Mouse (Mus musculus) adipocyte (in vitro differentiated cells): ENCODE measurements around the gene Vapb.
A peak's percentile ranks its signal among the peaks of the same experiment; 100 is the strongest.

Experiments
- DNase-seq: peaks from one replicate; pipeline ENCODE4 v3.0.0-alpha.2; 2016; ENCODE audit warnings: low spot score

The Vapb gene

DNA sequence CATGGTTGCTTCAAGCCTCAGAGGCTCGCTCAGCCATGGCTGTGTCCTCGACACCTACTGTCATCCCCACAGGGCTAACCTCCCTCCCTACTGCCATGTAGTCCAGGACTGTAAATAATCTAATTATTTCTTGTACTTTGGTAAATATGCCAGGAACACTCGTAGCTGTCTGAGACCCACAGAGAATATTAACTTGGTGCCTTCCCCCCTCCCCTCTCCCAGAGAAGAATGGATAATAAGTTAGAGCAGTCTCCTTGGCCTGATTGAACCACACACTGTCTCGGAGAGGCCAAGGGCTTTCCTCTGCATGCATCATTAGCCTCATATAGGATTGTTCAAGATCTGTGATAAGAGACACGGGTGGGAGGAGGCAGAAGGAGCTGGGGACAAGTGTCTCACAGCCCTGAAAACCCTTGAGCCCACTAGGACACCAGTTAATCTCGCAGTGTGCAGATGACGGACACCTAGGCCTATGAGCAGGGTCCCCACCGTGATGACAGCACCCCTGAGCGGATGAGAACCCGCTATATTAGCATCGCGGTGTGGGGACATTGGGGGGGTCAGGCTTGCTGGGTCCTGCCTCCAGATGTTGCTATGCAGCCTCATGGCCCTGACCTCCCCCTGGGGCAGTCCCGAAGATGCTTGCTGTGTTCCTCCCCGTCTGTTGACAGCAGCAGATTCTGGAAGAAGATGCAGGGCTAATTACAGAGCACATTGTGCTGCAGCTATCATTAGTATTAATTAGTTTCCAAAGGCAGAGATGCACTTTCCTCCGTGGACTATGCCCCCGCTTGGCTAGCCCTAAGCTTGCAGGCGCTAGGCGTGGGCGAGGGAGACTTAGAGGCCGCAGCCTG is 54.8 kb downstream of the Vapb start:
- DNase-seq = no peak

GRCm38 (mm10) chr2:173794018-173794417 is 56.7 kb downstream of the Vapb start:
- no peak for DNase-seq

DNA sequence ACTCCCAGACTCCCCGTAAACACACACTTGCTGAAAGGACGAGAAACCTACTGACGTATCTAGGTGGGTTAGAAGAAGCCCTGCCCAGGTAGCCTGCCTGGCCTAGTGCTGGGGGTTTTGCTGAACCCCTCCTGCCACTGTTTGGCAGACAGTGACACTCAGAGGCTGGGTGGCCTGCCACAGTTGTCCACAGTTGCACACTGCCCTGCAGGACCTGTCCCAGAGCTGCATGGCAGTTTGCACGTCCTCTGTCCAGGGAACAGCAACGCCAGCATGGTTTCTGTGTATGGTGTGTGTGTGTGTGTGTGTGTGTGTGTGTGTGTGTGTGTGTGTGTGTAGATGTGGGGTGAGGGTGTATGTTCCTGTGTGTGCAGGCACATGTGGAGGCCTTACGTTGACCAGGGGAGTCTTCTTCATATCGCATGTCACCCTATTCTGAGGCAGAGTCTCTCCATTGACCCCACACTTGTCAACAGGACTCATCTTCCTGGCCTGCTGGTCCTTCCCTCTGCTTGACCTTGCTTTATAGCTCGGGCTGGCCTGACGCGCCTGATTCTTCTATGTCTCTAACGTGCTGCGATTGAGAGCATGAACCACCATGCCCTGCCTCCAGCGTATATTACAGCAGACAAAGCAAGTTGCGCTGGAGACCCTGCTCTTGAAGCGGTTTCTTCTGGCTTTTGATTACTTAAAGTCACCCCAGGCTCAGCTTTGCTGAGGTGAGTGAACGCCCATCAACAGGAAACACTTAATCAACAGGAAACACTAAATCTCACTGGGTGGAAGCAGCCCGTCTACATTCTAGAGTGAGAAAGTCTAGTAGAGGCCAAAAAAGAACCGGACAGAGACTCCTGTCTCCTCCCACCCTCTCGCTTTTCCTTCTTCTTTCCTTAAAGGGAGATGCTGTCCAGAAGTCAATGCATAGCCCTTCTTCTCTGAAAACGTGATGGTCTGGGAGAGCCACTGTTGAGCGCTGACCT is 57.5 kb downstream of the Vapb start:
- DNase-seq = no peak

DNA sequence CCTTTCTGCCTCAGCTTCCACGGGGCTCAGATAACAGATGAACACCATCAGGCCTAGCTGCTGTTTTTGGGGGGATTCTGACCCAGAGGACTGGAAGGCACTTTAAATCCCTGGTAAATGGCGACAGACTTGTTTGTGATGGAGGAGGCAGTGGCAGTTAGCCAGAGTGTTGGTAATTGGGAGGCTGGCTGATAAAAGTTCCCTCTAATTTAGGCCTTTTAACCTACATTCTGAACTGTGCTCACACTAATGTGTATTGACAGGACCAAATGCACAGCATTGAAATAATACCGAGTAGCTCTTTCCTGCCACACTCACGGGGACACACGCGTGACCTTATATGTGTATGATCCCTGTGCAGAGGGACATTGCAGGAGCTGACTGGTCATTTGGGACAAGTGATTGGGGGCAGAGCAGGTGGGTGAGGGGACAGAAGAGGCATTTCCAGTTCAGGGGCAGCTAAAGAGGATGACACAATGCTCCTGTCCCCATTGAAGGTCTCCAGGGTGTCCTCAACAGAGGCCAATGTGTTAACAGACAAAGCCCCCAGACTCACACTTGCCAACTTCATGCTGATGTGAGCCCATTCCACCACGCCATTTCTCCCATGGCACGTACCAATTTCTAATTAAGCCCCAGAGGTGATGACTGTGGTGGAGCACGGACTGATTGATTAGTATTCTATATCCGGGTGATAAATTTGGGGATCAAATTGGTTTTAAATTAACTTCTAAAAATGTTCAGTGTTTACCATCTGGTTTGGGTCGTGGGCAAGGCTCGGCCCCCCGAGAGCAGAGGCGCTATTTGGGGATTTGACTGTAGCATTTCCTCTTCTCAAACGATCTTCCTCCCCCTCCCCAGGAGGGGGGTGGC is 58.7 kb downstream of the Vapb start:
- peak; percentile 7 for DNase-seq

GRCm38 (mm10) chr2:173796674-173796963 is 59.3 kb downstream of the Vapb start:
- no peak for DNase-seq

- DNase-seq = no peak
These were observed 62.2 kb downstream of the Vapb start for GRCm38 (mm10) chr2:173799513-173799912.

DNA sequence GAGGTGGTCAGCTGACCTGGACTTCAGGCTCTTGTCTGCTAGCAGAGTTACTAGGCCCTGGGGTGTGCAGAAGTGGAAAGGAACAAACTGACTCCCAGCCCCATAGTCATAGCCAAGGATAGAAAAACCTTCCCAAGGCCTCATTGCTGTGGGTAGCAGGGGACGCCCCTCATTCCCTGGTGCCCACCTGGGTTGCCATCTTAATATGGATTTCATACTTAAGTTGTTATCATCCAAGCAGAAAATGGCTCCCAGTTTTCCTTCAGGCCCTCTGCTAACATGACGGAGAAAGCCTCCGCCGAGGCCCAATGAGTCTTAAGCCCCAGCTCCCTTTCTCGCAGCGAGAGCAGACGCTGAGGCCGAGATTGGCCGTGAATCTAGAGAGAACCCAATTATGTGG is 63.3 kb downstream of the Vapb start:
- DNase-seq = no peak

- DNase-seq = peak; percentile 15
These were observed 64.1 kb downstream of the Vapb start for GRCm38 (mm10) chr2:173801405-173801876.

DNA sequence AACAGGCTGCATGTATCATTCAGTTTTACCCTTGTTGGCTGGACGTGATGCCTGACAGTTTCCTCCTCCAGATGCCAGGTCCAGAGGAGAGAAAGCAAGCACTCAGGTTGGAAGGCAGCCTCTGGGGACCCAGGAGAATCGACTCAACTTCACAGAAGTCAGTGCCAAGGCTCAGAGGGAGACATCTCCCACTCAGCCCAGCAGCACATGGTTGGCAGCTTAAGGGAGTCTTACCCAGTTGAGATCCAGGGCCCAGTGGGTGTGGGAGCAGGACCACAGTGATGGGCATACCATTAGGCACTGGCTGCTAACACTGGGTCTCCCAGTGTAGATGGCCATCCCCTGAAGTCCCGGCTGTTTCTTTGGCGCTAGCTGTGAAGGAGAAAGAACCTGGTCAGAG is 64.9 kb downstream of the Vapb start:
- DNase-seq = no peak

DNA sequence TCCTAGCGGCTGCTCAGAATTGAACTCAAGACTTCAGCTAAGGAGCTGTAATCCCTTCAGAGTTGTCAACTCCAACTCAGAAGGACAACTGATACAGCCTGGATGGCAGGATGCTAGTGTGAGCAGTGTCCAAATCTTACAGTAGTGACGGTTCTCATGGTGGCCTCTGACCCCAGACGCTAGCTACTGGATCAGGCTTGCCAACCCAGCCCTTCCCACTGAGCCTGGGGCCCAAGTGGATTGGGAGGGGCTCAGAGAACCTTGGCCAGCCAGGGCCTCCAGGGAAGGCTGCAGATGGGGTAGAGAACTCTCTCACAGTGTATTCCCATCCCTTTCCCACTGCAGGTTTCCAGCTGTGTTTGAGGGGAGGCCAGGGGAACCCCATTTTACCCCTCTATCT is 65.6 kb downstream of the Vapb start:
- no peak for DNase-seq

DNA sequence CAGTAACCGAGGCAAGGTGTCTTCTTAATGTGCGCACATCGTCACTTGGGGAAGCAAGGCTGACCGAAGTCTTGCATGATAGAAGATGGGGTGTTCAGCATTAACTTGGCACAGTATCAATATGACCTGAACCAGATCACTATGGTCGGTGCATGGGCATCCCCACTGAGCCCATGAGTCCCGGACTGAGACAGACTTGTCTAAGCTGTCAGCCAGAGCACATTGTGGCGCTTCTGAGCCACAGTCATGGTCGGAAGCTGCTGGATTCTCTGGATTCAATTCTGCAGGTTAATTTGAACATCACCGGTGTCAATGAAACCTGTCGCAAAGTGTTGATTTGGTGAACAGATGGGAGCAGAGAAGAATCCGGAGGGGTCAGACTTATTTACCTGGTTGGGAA is 66.5 kb downstream of the Vapb start:
- DNase-seq = no peak

DNA sequence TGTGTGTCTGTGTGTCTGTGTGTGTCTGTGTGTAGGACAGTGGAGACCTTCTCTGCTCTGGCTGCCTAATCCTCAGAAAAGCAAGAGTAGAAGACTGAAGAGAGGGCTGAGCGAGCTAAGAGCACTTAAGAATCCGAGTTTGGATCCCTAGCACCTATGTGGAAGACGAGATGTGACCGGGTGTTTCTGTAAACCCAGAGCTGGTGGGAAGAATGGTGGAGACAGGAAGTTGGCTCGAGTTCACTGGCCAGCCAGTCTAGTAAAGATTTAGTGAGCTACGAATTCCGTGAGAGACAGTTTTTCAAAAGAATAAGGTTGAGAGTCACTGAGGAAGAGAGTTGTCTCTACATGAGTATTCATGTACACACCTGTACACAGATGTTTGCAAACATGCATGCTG is 69.3 kb downstream of the Vapb start:
- no peak for DNase-seq

DNA sequence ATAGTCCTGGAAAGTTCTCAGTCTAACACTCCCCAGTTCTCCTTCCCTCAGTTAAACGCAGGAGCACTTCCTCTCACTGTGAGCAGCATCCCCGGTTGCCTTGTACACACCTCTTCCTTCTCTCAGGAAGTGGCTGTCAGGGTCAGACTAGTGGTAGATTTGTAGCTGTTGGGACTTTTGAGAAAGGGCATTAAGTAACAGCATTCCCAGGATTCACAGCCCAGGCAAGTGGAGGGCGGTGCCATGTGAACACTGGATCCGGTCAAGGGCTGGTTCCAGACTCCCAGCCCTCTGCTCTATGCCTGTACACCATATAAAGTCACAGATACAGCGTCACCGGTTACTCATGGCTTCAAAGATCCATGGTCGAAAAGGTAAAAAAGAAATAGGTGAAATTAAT is 71.6 kb downstream of the Vapb start:
- no peak for DNase-seq

DNA sequence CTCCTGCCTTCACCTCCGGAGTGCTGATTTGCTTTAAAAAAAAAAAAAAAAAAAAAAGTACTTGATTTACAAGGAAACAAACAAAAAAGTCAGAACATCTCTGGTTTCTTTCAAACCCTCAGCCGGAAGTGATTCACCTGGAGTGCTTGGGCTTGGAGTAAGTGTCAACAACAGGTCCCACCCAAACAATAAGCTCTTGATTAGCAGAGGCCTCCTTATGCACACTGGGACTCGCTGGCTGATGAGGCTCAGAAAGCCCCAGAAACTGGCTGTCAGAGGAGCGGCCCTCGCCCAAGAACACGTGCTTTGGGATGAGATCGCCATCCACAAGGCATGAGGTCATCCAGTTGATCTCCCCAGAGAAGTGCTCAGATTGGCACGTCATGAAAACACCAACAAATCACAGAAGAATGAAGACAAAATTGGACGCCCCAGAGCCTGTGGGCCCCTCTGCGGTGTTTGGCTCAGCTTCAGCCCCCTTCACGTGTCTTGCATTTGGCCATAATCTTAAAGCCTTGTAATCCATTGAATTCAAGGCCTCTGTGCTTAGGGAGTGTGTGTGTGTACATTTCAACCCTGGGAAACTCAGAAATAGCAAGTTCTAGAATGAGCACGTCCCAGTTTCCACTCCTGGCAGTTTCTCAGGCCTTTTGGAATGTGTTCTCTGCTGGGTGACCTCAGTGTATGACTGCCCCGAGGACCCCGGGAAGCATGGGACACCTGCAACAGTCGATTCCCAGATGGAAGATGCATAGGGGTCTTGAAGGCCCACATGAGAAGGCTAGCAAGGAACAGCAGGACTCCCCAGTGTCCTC is 72.9 kb downstream of the Vapb start:
- no peak for DNase-seq

- no peak for DNase-seq
These were observed 73.5 kb downstream of the Vapb start for GRCm38 (mm10) chr2:173810851-173811130.

DNA sequence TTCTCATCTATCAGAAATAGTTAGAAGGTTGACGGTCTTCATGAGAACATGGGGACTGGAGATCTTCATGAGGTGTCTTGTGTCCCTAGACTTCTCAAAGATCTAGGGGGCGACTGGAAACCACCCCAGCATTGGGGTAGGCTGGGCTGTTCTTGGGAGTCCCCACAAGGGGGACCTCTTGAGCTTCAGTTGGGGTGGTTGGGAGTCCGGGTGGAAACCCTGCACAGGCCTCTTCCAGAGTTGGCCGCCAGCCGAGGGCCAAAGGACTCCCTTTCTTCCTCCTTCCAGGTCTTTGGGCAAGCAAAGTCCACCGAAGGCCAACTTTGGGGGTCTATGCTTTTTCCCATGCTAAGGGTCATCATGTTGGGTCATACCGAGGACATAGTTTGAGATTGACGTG is 74.5 kb downstream of the Vapb start:
- DNase-seq = no peak

- no peak for DNase-seq
These were observed 75.8 kb downstream of the Vapb start for GRCm38 (mm10) chr2:173813071-173813470.

DNA sequence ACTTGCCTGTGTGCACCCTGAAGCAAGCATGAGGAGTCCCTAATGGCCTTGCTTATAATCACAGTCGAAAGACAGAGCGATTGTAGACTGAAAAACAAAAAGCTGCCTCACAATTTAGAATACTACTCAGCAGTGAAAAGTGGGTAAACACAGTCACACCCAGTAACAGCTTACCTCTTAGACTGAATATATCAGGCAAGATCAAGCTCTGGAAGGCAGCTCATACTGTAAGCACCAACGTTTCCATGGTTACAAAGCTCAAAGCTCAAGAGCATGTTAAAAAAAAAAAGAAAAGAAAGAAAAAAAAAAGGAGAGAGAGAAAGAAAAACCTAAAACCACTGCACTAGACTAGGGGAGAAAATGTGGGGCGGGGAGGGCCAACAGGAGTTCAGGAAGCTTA is 89.0 kb downstream of the Vapb start:
- DNase-seq = no peak

DNA sequence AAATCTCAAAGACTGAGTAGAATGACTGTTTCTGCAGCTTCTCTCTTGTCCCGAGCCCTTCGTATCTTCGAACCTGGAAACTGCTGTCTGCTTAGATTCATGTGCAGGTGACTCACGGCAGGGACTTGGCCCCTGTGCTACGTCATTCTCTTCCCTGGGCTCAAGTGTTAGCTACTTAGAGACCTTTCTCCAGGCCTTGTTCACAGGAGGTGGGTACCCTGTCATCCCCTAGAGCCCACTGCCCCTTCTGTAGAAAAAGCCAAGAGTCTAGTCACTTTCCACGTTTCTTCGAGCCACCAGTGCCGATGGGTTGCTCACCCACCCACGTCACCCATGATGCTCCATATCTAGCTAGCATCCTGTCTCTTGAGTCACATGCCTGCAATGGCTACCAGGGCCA is 89.9 kb downstream of the Vapb start:
- DNase-seq = no peak

GRCm38 (mm10) chr2:173828134-173828533 is 90.8 kb downstream of the Vapb start:
- DNase-seq = no peak

GRCm38 (mm10) chr2:173832828-173833492 is 95.6 kb downstream of the Vapb start:
- DNase-seq = no peak
